Mouse (Mus musculus): ENCODE data around the gene Myoz1. TPM values are rescaled to one million over a fixed set of nuclear protein-coding genes. Genes with fewer than 3 reads are reported as not detected.

Gene Myoz1
- polyA plus RNA-seq, 1 experiment from 2014 or later = 5.6 TPM

DNA sequence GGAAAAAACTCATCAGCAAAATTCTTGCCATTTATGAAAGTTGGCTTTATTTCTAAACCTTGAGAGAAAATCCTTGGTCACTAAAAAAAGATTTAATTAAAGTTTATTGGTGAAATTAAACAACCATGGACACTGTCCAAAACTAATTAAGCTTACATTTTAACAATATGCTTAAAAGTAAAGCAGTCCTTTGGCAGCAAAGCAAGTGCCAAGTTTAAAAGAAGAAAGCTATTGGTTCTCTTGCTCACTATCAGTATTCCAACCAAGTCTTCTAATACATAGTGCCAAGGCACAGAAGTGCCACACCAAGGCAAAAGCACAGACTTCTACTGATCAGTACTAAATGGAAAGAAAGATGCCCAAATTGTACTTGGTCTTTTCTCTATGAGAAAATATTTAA is 37.2 kb downstream of the Myoz1 start:
- Histone ChIP-seq H3K4me3 (ENCODE audit: low read depth, low read length) (no peak overlapping the region), H3K4me1 (ENCODE audit: control insufficient read depth, low read depth, low read length) (peaks cover 15% of the 10 kb centered on the region), H3K9me3 (replicated peaks; ENCODE audit: control insufficient read depth, low read length) (no peaks in the 10 kb centered on the region), H3K27ac (ENCODE audit: low read length) (no peak overlapping the region), H3K27me3 (ENCODE audit: control insufficient read depth, insufficient read depth, low read depth, low read length) (no peaks in the 10 kb centered on the region), H3K4me2 (ENCODE audit: low read depth, low read length) (no peak overlapping the region), H3K9ac (ENCODE audit: low read depth, low read length) (no peak overlapping the region), H3K36me3 (ENCODE audit: control insufficient read depth, insufficient read depth) (no peaks in the 10 kb centered on the region)
- ATAC-seq (ENCODE audit: low read depth) = no peak

DNA sequence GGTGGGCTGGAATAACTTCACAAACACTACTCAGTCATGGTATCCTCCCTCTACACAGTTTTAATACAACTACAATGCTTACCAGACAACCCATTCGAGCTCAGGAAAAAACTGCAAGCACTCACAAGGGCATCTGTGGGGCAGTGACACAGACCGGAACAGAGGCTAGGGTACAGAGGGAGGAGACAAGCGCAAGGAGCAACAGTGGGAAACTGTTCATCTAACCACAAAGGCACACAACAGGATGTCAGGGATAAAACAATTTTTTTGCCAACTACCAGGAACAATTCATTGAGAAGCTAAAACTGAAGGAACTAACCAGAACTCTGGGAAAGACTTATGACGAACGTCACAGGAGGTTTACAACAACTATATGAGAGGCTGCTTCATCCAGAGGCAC is 38.1 kb downstream of the Myoz1 start:
- no peak overlapping the region for H3K9ac ChIP-seq (ENCODE audit: low read depth, low read length)
- H3K27me3 ChIP-seq (ENCODE audit: control insufficient read depth, insufficient read depth, low read depth, low read length) = no peaks in the 10 kb centered on the region
- H3K4me3 ChIP-seq (ENCODE audit: low read depth, low read length) = no peak overlapping the region
- H3K9me3 ChIP-seq (replicated peaks; ENCODE audit: control insufficient read depth, low read length) = no peaks in the 10 kb centered on the region
- WGBS (ENCODE audit: insufficient replicate concordance) = 20% methylated on average over 5 of the region's 5 CpGs
- H3K27ac ChIP-seq (ENCODE audit: low read length) = no peak overlapping the region
- H3K4me1 ChIP-seq (ENCODE audit: control insufficient read depth, low read depth, low read length) = peaks cover 15% of the 10 kb centered on the region
- no peak overlapping the region for H3K4me2 ChIP-seq (ENCODE audit: low read depth, low read length)
- no peaks in the 10 kb centered on the region for H3K36me3 ChIP-seq (ENCODE audit: control insufficient read depth, insufficient read depth)
- no peak for ATAC-seq (ENCODE audit: low read depth)

GRCm38 (mm10) chr14:20616421-20616820 is 39.9 kb downstream of the Myoz1 start:
- H3K27me3 ChIP-seq (ENCODE audit: control insufficient read depth, insufficient read depth, low read depth, low read length) = no peaks in the 10 kb centered on the region
- no peaks in the 10 kb centered on the region for H3K36me3 ChIP-seq (ENCODE audit: control insufficient read depth, insufficient read depth)
- no peak for ATAC-seq (ENCODE audit: low read depth)
- no peak overlapping the region for H3K27ac ChIP-seq (ENCODE audit: low read length)
- no peak overlapping the region for H3K4me3 ChIP-seq (ENCODE audit: low read depth, low read length)
- no peak overlapping the region for H3K9ac ChIP-seq (ENCODE audit: low read depth, low read length)
- H3K4me2 ChIP-seq (ENCODE audit: low read depth, low read length) = no peak overlapping the region
- H3K9me3 ChIP-seq (replicated peaks; ENCODE audit: control insufficient read depth, low read length) = no peaks in the 10 kb centered on the region
- H3K4me1 ChIP-seq (ENCODE audit: control insufficient read depth, low read depth, low read length) = peaks cover 12% of the 10 kb centered on the region
- WGBS (ENCODE audit: insufficient replicate concordance) = 42% methylated on average over 2 of the region's 2 CpGs

GRCm38 (mm10) chr14:20615075-20615474 is 41.3 kb downstream of the Myoz1 start:
- Histone ChIP-seq H3K36me3 (ENCODE audit: control insufficient read depth, insufficient read depth) (no peaks in the 10 kb centered on the region), H3K4me2 (ENCODE audit: low read depth, low read length) (no peak overlapping the region), H3K9me3 (replicated peaks; ENCODE audit: control insufficient read depth, low read length) (no peaks in the 10 kb centered on the region), H3K27ac (ENCODE audit: low read length) (no peak overlapping the region), H3K4me3 (ENCODE audit: low read depth, low read length) (no peak overlapping the region), H3K4me1 (ENCODE audit: control insufficient read depth, low read depth, low read length) (peaks cover 12% of the 10 kb centered on the region), H3K9ac (ENCODE audit: low read depth, low read length) (no peak overlapping the region), H3K27me3 (ENCODE audit: control insufficient read depth, insufficient read depth, low read depth, low read length) (no peaks in the 10 kb centered on the region)
- 93% methylated on average over 2 of the region's 2 CpGs for whole genome bisulfite sequencing (ENCODE audit: insufficient replicate concordance)
- ATAC-seq (ENCODE audit: low read depth) = no peak

GRCm38 (mm10) chr14:20612820-20613219 is 43.5 kb downstream of the Myoz1 start:
- H3K4me1 ChIP-seq (ENCODE audit: control insufficient read depth, low read depth, low read length) = peaks cover 12% of the 10 kb centered on the region
- WGBS (ENCODE audit: insufficient replicate concordance) = 77% methylated on average over 1 of the region's 1 CpGs
- no peaks in the 10 kb centered on the region for H3K36me3 ChIP-seq (ENCODE audit: control insufficient read depth, insufficient read depth)
- no peaks in the 10 kb centered on the region for H3K27me3 ChIP-seq (ENCODE audit: control insufficient read depth, insufficient read depth, low read depth, low read length)
- no peak overlapping the region for H3K27ac ChIP-seq (ENCODE audit: low read length)
- no peak overlapping the region for H3K4me3 ChIP-seq (ENCODE audit: low read depth, low read length)
- no peak overlapping the region for H3K4me2 ChIP-seq (ENCODE audit: low read depth, low read length)
- no peaks in the 10 kb centered on the region for H3K9me3 ChIP-seq (replicated peaks; ENCODE audit: control insufficient read depth, low read length)
- ATAC-seq (ENCODE audit: low read depth) = no peak
- H3K9ac ChIP-seq (ENCODE audit: low read depth, low read length) = no peak overlapping the region

DNA sequence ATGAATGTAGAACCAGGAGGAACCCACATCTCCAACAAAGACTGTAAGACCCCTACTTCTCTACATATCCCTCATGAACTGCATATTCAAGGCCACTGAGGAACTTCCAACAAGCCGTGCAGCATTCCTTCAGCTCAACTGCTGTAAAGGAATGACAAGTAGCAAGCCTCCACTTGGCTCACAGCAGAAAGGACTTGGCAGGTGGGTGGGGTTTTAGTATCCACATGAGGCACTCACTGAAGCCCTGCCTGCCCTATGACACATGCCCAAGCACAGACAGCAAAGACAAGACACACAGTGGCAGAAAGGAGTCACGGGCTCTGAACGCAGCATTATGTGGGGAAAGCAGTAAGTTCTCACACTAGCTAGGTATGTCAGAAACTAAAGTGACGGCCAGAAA is 46.2 kb downstream of the Myoz1 start:
- H3K4me3 ChIP-seq (ENCODE audit: low read depth, low read length) = no peak overlapping the region
- 73% methylated on average over 4 of the region's 4 CpGs for WGBS (ENCODE audit: insufficient replicate concordance)
- no peaks in the 10 kb centered on the region for H3K36me3 ChIP-seq (ENCODE audit: control insufficient read depth, insufficient read depth)
- H3K9ac ChIP-seq (ENCODE audit: low read depth, low read length) = no peak overlapping the region
- no peak overlapping the region for H3K4me2 ChIP-seq (ENCODE audit: low read depth, low read length)
- H3K4me1 ChIP-seq (ENCODE audit: control insufficient read depth, low read depth, low read length) = peaks cover 5% of the 10 kb centered on the region
- no peak overlapping the region for H3K27ac ChIP-seq (ENCODE audit: low read length)
- no peaks in the 10 kb centered on the region for H3K27me3 ChIP-seq (ENCODE audit: control insufficient read depth, insufficient read depth, low read depth, low read length)
- ATAC-seq (ENCODE audit: low read depth) = no peak
- H3K9me3 ChIP-seq (replicated peaks; ENCODE audit: control insufficient read depth, low read length) = no peaks in the 10 kb centered on the region

GRCm38 (mm10) chr14:20609519-20609918 is 46.8 kb downstream of the Myoz1 start:
- H3K4me2 ChIP-seq (ENCODE audit: low read depth, low read length) = no peak overlapping the region
- WGBS (ENCODE audit: insufficient replicate concordance) = 62% methylated on average over 3 of the region's 3 CpGs
- no peaks in the 10 kb centered on the region for H3K27me3 ChIP-seq (ENCODE audit: control insufficient read depth, insufficient read depth, low read depth, low read length)
- H3K9me3 ChIP-seq (replicated peaks; ENCODE audit: control insufficient read depth, low read length) = no peaks in the 10 kb centered on the region
- H3K36me3 ChIP-seq (ENCODE audit: control insufficient read depth, insufficient read depth) = no peaks in the 10 kb centered on the region
- no peak overlapping the region for H3K4me3 ChIP-seq (ENCODE audit: low read depth, low read length)
- H3K27ac ChIP-seq (ENCODE audit: low read length) = no peak overlapping the region
- no peak overlapping the region for H3K9ac ChIP-seq (ENCODE audit: low read depth, low read length)
- ATAC-seq (ENCODE audit: low read depth) = no peak
- peaks cover under 1% of the 10 kb centered on the region; the same call in 1 of the 2 replicates for H3K4me1 ChIP-seq (ENCODE audit: control insufficient read depth, low read depth, low read length)

- no peaks in the 10 kb centered on the region for H3K36me3 ChIP-seq (ENCODE audit: control insufficient read depth, insufficient read depth)
- no peaks in the 10 kb centered on the region; the same call in 1 of the 2 replicates for H3K4me1 ChIP-seq (ENCODE audit: control insufficient read depth, low read depth, low read length)
- H3K9ac ChIP-seq (ENCODE audit: low read depth, low read length) = no peak overlapping the region
- WGBS (ENCODE audit: insufficient replicate concordance) = 63% methylated on average over 9 of the region's 9 CpGs
- no peaks in the 10 kb centered on the region for H3K9me3 ChIP-seq (replicated peaks; ENCODE audit: control insufficient read depth, low read length)
- no peak overlapping the region for H3K4me2 ChIP-seq (ENCODE audit: low read depth, low read length)
- no peak overlapping the region for H3K4me3 ChIP-seq (ENCODE audit: low read depth, low read length)
- ATAC-seq (ENCODE audit: low read depth) = no peak
- H3K27ac ChIP-seq (ENCODE audit: low read length) = no peak overlapping the region
- H3K27me3 ChIP-seq (ENCODE audit: control insufficient read depth, insufficient read depth, low read depth, low read length) = no peaks in the 10 kb centered on the region
Measured at GRCm38 (mm10) chr14:20607396-20608126, 48.8 kb downstream of the Myoz1 start.

- Histone ChIP-seq H3K9ac (ENCODE audit: low read depth, low read length) (no peak overlapping the region), H3K9me3 (replicated peaks; ENCODE audit: control insufficient read depth, low read length) (no peaks in the 10 kb centered on the region), H3K36me3 (ENCODE audit: control insufficient read depth, insufficient read depth) (no peaks in the 10 kb centered on the region), H3K27ac (ENCODE audit: low read length) (no peak overlapping the region), H3K4me3 (ENCODE audit: low read depth, low read length) (no peak overlapping the region), H3K4me2 (ENCODE audit: low read depth, low read length) (no peak overlapping the region), H3K4me1 (ENCODE audit: control insufficient read depth, low read depth, low read length) (peaks cover 17% of the 10 kb centered on the region), H3K27me3 (ENCODE audit: control insufficient read depth, insufficient read depth, low read depth, low read length) (no peaks in the 10 kb centered on the region)
- ATAC-seq (ENCODE audit: low read depth) = no peak
- 42% methylated on average over 1 of the region's 1 CpGs for WGBS (ENCODE audit: insufficient replicate concordance)
Measured at GRCm38 (mm10) chr14:20601287-20601686, 55.1 kb downstream of the Myoz1 start.

Measured in liver, embryonic 16.5 days (tissue).